Mouse (Mus musculus) left cerebral cortex, postnatal 10 days (tissue): ENCODE data around the gene Tigd2. TPM values are rescaled to one million over a fixed set of nuclear protein-coding genes. Genes with fewer than 3 reads are reported as not detected.
"Not testable (repeated sequence)": the region's sequence is repeated elsewhere in the genome, so short reads cannot be mapped to it uniquely, and the experiment has no call there.

ENCODE experiments used
- DNase-seq, 2 experiments: peaks; one replicate each; pipeline ENCODE4 v3.0.0; 2021 to 2022; ENCODE audit warnings: low spot score in 2 of 2, mixed read lengths in 1 of 2; ENCODE audit errors: extremely low spot score in 1 of 2
- intact Hi-C: fragments of 180-260 bp; cut with DNase I; formaldehyde crosslinking; loops from one replicate; pipeline ENCODE4 v1.15.1; 2025
- total RNA-seq, 2 experiments: library from RNA; stranded (reverse); gene quantifications; 2 replicates each; pipeline ENCODE4 v1.2.3; 2021

Tigd2 gene
- 10 to 100 TPM; 10.4 to 12.0 TPM for total RNA-seq

- intact Hi-C loops = no loop called here
Observed at GRCm38 (mm10) chr6:59208685-59209298, at the start of gene Tigd2. Tigd2 (plus strand) TSS chr6:59208870.

GRCm38 (mm10) chr6:59161801-59162478 is 46.7 kb upstream of the Tigd2 start:
- intact Hi-C loops = no loop called here

More at GRCm38 (mm10) chr6:59208685-59209298, at the start of gene Tigd2:
- DNase-seq = peak; percentile 86 to 96

GRCm38 (mm10) chr6:59162887-59163286 is 45.8 kb upstream of the Tigd2 start:
- DNase-seq = no peak
- intact Hi-C loops = no loop called here

More at GRCm38 (mm10) chr6:59161801-59162478, 46.7 kb upstream of the Tigd2 start:
- DNase-seq = no peak

- no peak for DNase-seq
- intact Hi-C loops = no loop called here
Observed at GRCm38 (mm10) chr6:59163407-59163806, 45.3 kb upstream of the Tigd2 start.

- intact Hi-C loops = no loop called here
- DNase-seq = no peak
Observed at GRCm38 (mm10) chr6:59168939-59169338, 39.7 kb upstream of the Tigd2 start.

GRCm38 (mm10) chr6:59171230-59171629 is 37.4 kb upstream of the Tigd2 start:
- no peak for DNase-seq
- intact Hi-C loops = no loop called here

- intact Hi-C loops = no loop called here
- no peak for DNase-seq
Observed at GRCm38 (mm10) chr6:59173940-59174339, 34.7 kb upstream of the Tigd2 start.

- DNase-seq = no peak
- intact Hi-C loops = no loop called here
Observed at GRCm38 (mm10) chr6:59178051-59178450, 30.6 kb upstream of the Tigd2 start.

GRCm38 (mm10) chr6:59180376-59180996 is 28.2 kb upstream of the Tigd2 start:
- peak; percentile 54 to 70 for DNase-seq
- intact Hi-C loops = loop anchor here (2.0 to 10.0 kb wide), 5 partner anchors 160 to 573 kb away; no protein-coding TSS in a partner anchor

GRCm38 (mm10) chr6:59185010-59185699 is 23.5 kb upstream of the Tigd2 start:
- intact Hi-C loops = loop anchor here (10.0 kb wide), 2 partner anchors 210 to 410 kb away; no protein-coding TSS in a partner anchor
- DNase-seq = peak in 1 of 2 experiments; percentile 23

- intact Hi-C loops = no loop called here
- DNase-seq = no peak
Observed at GRCm38 (mm10) chr6:59190006-59190405, 18.7 kb upstream of the Tigd2 start.

- intact Hi-C loops, DNase-seq: not testable (repeated sequence)
Observed at GRCm38 (mm10) chr6:59194518-59194917, 14.2 kb upstream of the Tigd2 start.

GRCm38 (mm10) chr6:59195849-59196635 is 12.6 kb upstream of the Tigd2 start:
- intact Hi-C loops = no loop called here
- no peak for DNase-seq

- intact Hi-C loops = no loop called here
- no peak for DNase-seq
Observed at GRCm38 (mm10) chr6:59196746-59197145, 11.9 kb upstream of the Tigd2 start.

- intact Hi-C loops = no loop called here
- DNase-seq = no peak
Observed at GRCm38 (mm10) chr6:59198356-59198755, 10.3 kb upstream of the Tigd2 start.

GRCm38 (mm10) chr6:59199021-59199420 is 9.6 kb upstream of the Tigd2 start:
- DNase-seq = no peak
- intact Hi-C loops = no loop called here

GRCm38 (mm10) chr6:59207561-59207960 is 1.1 kb upstream of the Tigd2 start:
- intact Hi-C loops = no loop called here
- DNase-seq = no peak

- intact Hi-C loops = no loop called here
- peak; percentile 22 to 29 for DNase-seq
Observed at GRCm38 (mm10) chr6:59209299-59209707, 633 bp downstream of the Tigd2 start.

GRCm38 (mm10) chr6:59233191-59233590 is 24.5 kb downstream of the Tigd2 start:
- DNase-seq = no peak
- intact Hi-C loops = no loop called here
